Mouse (Mus musculus): ENCODE results near the gene Pafah1b1. TPM values are rescaled to one million over a fixed set of nuclear protein-coding genes. Genes with fewer than 3 reads are reported as not detected.

Pafah1b1 gene
- polyA plus RNA-seq, 1 experiment, result 190 TPM

DNA sequence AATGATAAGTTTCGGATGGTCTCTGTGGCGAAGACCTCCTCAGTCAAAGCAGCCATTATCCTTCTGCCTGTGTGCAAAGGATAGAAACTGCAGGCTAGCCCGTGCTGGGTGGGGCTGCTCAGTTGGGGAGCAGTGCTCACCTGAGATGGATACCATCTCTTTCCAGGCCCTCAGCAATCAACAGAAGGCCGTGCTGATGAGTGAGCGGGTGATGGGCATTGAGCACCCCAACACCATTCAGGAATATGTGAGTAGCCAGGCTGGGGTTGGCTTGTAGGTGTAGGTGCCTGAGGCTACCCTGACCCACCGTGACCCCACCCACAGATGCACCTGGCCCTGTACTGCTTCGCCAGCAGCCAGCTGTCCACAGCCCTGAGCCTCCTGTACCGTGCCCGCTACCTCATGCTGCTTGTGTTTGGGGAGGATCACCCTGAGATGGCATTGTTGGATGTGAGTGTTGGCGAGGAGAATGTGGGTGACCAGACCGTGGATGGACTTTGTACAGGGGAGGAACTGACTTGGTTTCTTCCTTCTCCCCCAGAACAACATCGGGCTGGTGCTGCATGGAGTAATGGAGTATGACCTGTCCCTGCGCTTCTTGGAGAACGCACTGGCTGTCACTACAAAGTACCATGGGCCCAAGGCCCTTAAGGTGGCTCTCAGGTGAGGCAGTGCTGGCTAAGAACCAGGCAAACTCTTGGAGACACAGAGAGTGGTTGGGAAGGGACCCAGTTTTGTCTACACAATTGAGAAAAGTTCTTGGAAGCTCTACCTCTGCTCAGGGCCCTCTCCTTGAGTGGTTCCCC lies 57.5 kb downstream of the Pafah1b1 start:
- no peaks in the 10 kb centered on the region for H3K4me1 ChIP-seq (ENCODE audit: control insufficient read depth, insufficient read depth, low read length)
- TF ChIP-seq CTCF (IDR thresholded peaks at IDR 0.05; ENCODE audit: borderline replicate concordance, insufficient read depth, low read depth, low read length) (no peak), POLR2A (IDR thresholded peaks at IDR 0.05; ENCODE audit: borderline replicate concordance, insufficient read depth, low read length) (no peak)
- WGBS, result 95% methylated on average over 14 of the region's 14 CpGs
- no peak overlapping the region for H3K4me3 ChIP-seq (replicated peaks; ENCODE audit: insufficient read depth, low read depth, low read length)
- no peak overlapping the region for H3K27ac ChIP-seq (ENCODE audit: insufficient read depth, low read length)
- no peak for DNase-seq
- H3K27me3 ChIP-seq (ENCODE audit: control insufficient read depth, insufficient read depth, low read length), result no peaks in the 10 kb centered on the region

DNA sequence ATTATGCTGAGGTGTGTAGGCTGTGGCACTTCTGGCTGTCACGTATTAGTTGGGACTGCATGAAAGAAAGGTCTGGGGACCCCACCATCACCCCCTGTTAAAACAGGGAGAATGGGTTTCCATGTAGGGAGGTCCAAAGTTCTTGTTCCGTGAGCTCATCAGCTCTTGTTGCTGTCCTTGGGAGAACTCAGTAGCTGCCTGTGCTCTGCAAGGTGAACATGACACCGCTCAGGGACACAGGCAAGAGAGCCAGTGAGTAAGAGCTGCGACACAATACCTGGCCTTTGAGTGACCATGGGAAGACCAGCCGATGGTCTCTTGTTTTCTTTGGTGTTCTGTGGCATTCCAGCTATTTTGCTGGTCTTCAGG lies 58.2 kb downstream of the Pafah1b1 start:
- WGBS, result 96% methylated on average over 5 of the region's 5 CpGs
- no peaks in the 10 kb centered on the region for H3K27me3 ChIP-seq (ENCODE audit: control insufficient read depth, insufficient read depth, low read length)
- no peak overlapping the region for H3K27ac ChIP-seq (ENCODE audit: insufficient read depth, low read length)
- TF ChIP-seq CTCF (IDR thresholded peaks at IDR 0.05; ENCODE audit: borderline replicate concordance, insufficient read depth, low read depth, low read length) (no peak), POLR2A (IDR thresholded peaks at IDR 0.05; ENCODE audit: borderline replicate concordance, insufficient read depth, low read length) (no peak)
- H3K4me1 ChIP-seq (ENCODE audit: control insufficient read depth, insufficient read depth, low read length), result no peaks in the 10 kb centered on the region
- H3K4me3 ChIP-seq (replicated peaks; ENCODE audit: insufficient read depth, low read depth, low read length), result no peak overlapping the region
- no peak for DNase-seq

DNA sequence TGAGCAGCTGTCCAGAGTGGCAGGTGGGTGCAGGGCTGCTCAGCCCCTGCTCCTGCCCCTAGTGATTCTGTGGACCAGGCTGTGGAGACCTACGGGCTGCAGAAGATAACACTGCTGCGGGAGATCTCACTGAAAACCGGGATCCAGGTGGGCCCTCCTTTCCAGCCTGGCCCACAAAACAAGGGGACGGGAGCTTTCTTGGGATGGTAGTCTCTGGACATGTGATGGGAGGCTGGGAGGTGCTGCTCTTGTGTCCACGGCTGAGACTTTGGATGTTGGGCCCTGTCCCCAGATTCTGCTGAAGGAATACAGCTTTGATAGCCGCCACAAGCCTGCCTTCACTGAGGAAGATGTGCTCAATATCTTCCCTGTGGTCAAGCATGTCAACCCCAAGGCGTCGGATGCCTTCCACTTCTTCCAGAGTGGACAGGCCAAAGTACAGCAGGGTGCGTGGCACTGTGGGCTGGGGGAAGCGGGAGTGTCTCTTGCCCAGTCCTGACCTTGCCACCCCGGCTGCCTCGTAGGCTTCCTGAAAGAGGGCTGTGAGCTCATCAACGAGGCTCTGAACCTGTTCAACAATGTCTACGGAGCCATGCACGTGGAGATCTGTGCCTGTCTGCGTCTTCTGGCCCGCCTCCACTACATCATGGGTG lies 58.7 kb downstream of the Pafah1b1 start:
- H3K27ac ChIP-seq (ENCODE audit: insufficient read depth, low read length), result no peak overlapping the region
- H3K4me1 ChIP-seq (ENCODE audit: control insufficient read depth, insufficient read depth, low read length), result no peaks in the 10 kb centered on the region
- H3K4me3 ChIP-seq (replicated peaks; ENCODE audit: insufficient read depth, low read depth, low read length), result no peak overlapping the region
- no peak for TF ChIP-seq CTCF (IDR thresholded peaks at IDR 0.05; ENCODE audit: borderline replicate concordance, insufficient read depth, low read depth, low read length)
- no peak for TF ChIP-seq POLR2A (IDR thresholded peaks at IDR 0.05; ENCODE audit: borderline replicate concordance, insufficient read depth, low read length)
- DNase-seq, result no peak
- WGBS, result 91% methylated on average over 17 of the region's 17 CpGs
- H3K27me3 ChIP-seq (ENCODE audit: control insufficient read depth, insufficient read depth, low read length), result no peaks in the 10 kb centered on the region

DNA sequence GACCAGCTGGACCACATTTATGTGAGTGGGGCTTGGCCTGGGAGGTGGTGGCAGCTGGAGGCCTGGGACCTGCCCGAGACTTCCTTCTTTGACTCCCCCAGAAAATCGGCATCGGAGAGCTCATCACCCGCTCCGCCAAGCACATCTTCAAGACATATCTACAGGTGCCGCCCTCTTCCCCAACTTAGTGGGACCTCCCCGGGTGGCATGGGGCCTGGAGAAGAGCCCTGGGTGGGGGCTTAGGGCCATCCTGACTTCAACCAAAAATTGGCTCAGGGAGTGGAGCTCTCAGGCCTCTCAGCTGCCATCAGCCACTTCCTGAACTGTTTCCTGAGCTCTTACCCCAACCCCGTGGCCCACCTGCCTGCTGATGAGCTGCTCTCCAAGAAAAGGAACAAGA lies 59.6 kb downstream of the Pafah1b1 start:
- 90% methylated on average over 8 of the region's 8 CpGs for WGBS

DNA sequence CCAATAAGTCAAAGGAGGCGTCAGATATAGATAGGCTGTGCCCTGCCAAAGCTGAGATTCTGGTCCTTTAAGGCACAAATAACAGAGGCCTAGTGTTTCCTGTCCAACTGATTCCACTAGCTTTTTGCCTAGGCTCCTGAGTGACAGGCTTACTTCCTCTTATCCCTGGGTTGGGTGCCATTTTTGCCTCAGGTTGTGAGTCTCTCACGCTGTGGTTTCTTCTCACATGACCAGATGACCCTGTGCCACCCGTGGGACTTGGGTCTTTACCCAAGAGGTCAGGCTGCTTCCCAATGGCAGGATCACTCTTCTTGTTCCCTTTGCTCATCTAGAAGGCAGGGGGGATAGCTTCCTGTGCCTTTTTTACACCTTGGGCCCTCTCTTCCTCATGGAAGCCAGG lies 60.2 kb downstream of the Pafah1b1 start:
- TF ChIP-seq CTCF (IDR thresholded peaks at IDR 0.05; ENCODE audit: borderline replicate concordance, insufficient read depth, low read depth, low read length), result no peak
- no peak for TF ChIP-seq POLR2A (IDR thresholded peaks at IDR 0.05; ENCODE audit: borderline replicate concordance, insufficient read depth, low read length)
- Histone ChIP-seq H3K4me3 (replicated peaks; ENCODE audit: insufficient read depth, low read depth, low read length) (no peak overlapping the region), H3K27me3 (ENCODE audit: control insufficient read depth, insufficient read depth, low read length) (no peaks in the 10 kb centered on the region), H3K27ac (ENCODE audit: insufficient read depth, low read length) (no peak overlapping the region), H3K4me1 (ENCODE audit: control insufficient read depth, insufficient read depth, low read length) (no peaks in the 10 kb centered on the region)
- 80% methylated on average over 3 of the region's 3 CpGs for WGBS
- DNase-seq, result no peak

More for the DNA sequence above, 59.6 kb downstream of the Pafah1b1 start:
- H3K27ac ChIP-seq (ENCODE audit: insufficient read depth, low read length), result no peak overlapping the region
- H3K4me3 ChIP-seq (replicated peaks; ENCODE audit: insufficient read depth, low read depth, low read length), result no peak overlapping the region
- no peaks in the 10 kb centered on the region for H3K27me3 ChIP-seq (ENCODE audit: control insufficient read depth, insufficient read depth, low read length)
- no peak for DNase-seq
- no peak for TF ChIP-seq CTCF (IDR thresholded peaks at IDR 0.05; ENCODE audit: borderline replicate concordance, insufficient read depth, low read depth, low read length)
- TF ChIP-seq POLR2A (IDR thresholded peaks at IDR 0.05; ENCODE audit: borderline replicate concordance, insufficient read depth, low read length), result no peak
- no peaks in the 10 kb centered on the region for H3K4me1 ChIP-seq (ENCODE audit: control insufficient read depth, insufficient read depth, low read length)

DNA sequence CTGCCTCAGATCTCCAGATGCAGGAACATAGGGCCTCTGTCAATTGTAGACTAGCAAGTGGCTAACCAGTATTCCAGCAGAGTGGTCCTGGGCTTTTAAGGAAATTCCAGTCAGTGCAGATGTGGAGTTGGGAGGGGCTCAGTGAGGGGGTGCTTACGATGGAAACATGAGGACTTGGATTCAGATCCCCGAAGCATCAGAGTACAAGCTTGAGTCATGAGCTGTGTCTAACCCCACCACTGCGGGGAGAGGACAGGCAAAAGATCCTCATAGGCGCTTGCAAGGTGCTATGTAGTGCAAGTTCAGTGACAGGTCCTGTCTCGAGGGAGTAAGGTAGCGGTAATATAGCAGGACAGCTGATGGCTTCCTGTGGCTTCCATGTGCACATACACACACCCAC lies 62.2 kb downstream of the Pafah1b1 start:
- H3K4me3 ChIP-seq (replicated peaks; ENCODE audit: insufficient read depth, low read depth, low read length), result no peak overlapping the region
- no peak for TF ChIP-seq CTCF (IDR thresholded peaks at IDR 0.05; ENCODE audit: borderline replicate concordance, insufficient read depth, low read depth, low read length)
- TF ChIP-seq POLR2A (IDR thresholded peaks at IDR 0.05; ENCODE audit: borderline replicate concordance, insufficient read depth, low read length), result no peak
- no peaks in the 10 kb centered on the region for H3K4me1 ChIP-seq (ENCODE audit: control insufficient read depth, insufficient read depth, low read length)
- 89% methylated on average over 6 of the region's 6 CpGs for WGBS
- no peaks in the 10 kb centered on the region for H3K27me3 ChIP-seq (ENCODE audit: control insufficient read depth, insufficient read depth, low read length)
- no peak overlapping the region for H3K27ac ChIP-seq (ENCODE audit: insufficient read depth, low read length)
- DNase-seq, result no peak

DNA sequence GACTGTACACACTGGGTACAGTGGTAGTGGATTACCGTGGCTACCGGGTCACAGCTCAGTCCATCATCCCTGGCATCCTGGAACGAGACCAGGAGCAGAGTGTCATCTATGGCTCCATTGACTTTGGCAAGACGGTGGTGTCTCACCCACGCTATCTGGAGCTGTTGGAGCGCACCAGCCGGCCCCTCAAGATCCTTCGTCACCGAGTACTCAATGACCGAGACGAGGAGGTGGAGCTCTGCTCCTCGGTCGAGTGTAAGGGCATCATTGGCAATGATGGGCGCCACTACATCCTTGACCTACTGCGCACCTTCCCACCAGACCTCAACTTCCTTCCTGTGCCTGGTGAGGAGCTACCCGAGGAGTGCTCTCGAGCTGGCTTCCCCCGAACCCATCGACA lies 62.8 kb downstream of the Pafah1b1 start:
- Histone ChIP-seq H3K4me1 (ENCODE audit: control insufficient read depth, insufficient read depth, low read length) (no peaks in the 10 kb centered on the region), H3K27me3 (ENCODE audit: control insufficient read depth, insufficient read depth, low read length) (no peaks in the 10 kb centered on the region), H3K27ac (ENCODE audit: insufficient read depth, low read length) (no peak overlapping the region), H3K4me3 (replicated peaks; ENCODE audit: insufficient read depth, low read depth, low read length) (no peak overlapping the region)
- WGBS, result 92% methylated on average over 19 of the region's 19 CpGs
- TF ChIP-seq POLR2A (IDR thresholded peaks at IDR 0.05; ENCODE audit: borderline replicate concordance, insufficient read depth, low read length) (no peak), CTCF (IDR thresholded peaks at IDR 0.05; ENCODE audit: borderline replicate concordance, insufficient read depth, low read depth, low read length) (no peak)
- DNase-seq, result peak in 1 of 2 experiments; percentile 7

DNA sequence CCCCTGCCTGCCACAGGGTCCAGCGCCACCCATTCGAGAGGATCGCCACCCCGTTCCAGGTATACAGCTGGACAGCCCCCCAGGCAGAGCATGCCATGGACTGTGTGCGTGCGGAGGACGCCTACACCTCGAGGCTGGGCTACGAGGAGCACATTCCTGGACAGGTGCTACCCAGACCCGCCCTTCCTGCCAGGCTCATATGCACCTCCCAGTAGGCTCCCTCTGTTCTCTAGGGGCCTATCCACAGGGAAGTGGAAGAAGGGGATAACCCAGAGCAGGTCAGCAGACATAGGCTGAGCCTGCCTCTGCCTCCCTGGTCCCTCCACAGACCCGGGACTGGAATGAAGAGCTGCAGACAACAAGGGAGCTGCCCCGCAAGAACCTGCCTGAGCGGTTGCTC lies 64.1 kb downstream of the Pafah1b1 start:
- Histone ChIP-seq H3K27ac (ENCODE audit: insufficient read depth, low read length) (no peak overlapping the region), H3K4me1 (ENCODE audit: control insufficient read depth, insufficient read depth, low read length) (peaks cover 4% of the 10 kb centered on the region; the same call in 1 of the 2 replicates), H3K27me3 (ENCODE audit: control insufficient read depth, insufficient read depth, low read length) (no peaks in the 10 kb centered on the region), H3K4me3 (replicated peaks; ENCODE audit: insufficient read depth, low read depth, low read length) (no peak overlapping the region)
- no peak for DNase-seq
- TF ChIP-seq POLR2A (IDR thresholded peaks at IDR 0.05; ENCODE audit: borderline replicate concordance, insufficient read depth, low read length), result no peak
- no peak for TF ChIP-seq CTCF (IDR thresholded peaks at IDR 0.05; ENCODE audit: borderline replicate concordance, insufficient read depth, low read depth, low read length)
- 93% methylated on average over 13 of the region's 13 CpGs for WGBS

All from cerebellum, adult 2 months (tissue).